Mouse (Mus musculus): ENCODE measurements around the gene Arhgap10.
A peak's percentile ranks its signal among the peaks of the same experiment; 100 is the strongest.

Arhgap10 gene

DNA sequence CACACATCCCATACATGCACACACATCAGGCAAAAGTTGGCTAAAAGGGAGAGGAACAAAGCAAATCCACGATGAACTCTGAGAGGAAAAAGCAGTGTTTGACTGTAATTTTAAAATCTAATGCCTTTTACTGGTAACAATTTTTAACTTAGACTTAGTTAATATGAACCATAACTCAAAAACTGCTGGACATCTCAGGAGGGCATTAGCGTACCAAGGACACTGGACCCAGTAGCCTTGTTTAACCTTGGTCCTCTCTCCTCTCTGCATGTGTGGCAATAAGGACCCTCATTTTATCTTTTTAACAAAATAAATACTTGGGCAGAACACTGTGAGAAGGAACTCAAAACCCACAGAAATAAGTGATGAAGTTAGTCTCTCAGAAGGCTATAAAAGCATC is 78.1 kb downstream of the Arhgap10 start:
- no peak for DNase-seq

DNA sequence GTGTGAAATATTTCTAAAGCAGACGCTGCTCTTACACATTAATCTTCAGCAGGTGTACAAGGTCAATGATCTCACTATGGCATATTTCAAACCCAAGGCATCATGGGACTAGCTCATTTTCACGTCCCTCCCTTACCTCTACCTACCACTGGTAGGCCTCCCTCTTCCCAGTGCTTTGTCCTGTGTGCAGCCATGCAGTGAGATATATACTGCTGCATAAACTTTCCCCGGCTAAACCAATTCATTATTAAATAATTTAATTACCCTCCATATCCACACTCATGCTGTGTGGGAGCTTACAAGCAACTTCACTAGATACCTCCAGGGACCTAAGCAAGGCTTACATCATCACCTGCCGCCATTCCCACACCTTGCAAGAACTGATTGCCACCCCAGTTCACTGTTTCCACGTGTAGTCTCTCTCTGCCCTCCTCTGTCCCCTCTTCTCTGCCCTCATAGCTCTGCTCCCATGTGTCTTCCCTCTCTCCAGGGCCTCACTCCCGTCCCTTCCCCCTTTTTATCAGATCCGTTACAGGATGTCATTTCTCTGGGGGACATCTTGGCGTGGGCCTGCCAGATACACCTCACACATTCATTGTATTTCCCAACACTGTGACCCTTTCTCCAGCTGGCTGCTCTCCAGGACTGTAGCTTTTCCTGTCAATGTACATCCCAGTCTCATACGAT is 79.8 kb downstream of the Arhgap10 start:
- DNase-seq: no peak

DNA sequence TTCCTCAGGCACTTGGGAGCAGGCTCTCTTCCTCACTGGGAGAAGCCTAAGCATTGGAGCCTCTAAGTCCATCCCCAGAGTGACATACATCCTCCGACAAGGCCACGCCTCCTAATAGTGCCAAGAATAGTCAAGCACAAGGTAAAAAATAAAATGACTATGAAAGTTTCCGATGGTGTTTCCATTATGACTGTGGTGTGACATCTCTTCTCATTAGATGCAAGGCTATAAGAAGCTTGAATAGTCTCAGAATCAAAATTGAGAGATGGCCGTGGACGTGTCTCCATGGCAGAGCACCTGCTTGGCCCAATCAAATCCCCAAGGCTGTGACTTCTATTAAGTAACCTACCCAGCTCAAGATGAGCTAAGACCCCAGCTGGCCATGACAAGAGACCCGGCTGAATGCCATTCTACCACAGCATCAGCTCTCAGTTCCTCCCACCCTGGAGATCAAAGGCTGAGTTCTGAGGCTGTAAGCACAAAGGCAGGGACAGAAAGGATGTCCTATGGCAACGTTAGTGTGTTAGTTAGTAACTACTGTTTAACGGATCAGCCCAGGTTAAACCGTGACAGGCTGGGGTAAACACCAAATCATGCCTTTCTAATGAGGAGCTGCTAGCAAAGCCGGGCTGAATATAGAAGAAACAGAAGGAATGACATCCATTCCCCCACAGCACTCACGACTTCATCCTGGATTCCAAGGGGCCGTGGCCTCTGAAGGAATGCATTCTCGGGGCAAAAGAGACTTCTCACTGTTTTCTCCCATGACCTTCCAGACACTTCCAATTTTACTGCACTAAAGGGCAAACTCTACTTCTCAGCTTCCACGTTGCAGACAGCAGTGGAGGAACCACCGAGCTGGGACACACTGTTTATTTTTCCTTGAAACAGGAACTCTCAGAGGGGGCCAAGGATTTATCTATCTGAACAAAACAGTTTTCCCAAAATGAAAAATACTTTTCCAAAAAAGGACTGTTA is 81.5 kb downstream of the Arhgap10 start:
- DNase-seq: no peak

DNA sequence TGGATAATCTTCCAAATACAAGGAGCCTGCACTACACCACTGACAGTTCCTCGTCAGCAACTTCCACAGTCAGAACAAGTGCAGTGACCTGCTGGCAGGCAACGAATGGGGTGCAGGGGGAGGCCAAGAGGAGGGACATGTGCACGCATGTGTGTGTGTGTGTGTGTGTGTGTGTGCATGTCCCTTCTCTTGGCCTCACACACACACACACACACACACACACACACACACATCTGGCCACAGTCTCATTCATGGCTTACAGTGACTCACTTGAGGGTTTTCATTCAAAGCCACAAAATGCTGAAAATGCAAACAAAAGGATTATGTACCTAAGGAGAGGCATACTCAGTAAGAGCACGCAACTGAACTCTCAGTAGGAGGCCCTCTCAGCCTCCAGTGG is 84.5 kb downstream of the Arhgap10 start:
- no peak for DNase-seq

DNA sequence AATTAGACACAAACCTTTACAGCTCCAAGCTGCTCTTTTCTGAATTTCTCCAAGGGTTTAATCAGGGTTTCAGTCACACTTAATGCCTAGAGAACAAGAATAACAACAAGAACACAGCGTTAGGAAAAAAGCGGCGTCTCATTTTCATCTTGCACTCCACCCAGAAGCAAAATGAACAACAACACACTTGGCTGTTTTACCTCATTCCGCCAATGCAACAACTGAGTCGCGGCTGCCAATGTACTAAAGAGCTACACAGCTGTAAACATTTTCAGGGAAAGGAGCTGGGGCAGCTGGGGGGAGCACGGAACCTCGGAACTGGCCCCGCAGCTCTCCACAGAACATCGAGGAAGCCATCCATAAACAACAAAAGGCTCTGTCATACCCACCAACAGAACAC is 85.0 kb downstream of the Arhgap10 start:
- no peak for DNase-seq

DNA sequence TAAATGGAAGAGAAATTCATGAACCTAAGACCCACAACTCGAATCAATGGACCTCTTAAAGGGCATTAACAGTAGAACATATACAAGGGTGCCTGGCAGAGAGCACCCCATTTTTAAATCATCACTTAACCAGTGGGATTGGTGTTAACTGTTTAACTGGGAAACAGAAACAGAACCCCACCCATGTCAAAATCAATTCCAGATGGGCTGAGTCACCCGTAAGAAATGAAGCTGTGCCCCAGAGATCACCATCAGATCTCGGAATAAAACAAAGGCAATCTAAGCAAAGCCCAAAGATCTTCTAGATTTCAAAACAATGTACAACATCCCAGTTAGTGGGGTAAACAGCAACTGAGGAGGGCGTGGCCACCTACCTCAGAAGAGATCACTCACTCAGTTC is 89.3 kb downstream of the Arhgap10 start:
- no peak for DNase-seq

DNA sequence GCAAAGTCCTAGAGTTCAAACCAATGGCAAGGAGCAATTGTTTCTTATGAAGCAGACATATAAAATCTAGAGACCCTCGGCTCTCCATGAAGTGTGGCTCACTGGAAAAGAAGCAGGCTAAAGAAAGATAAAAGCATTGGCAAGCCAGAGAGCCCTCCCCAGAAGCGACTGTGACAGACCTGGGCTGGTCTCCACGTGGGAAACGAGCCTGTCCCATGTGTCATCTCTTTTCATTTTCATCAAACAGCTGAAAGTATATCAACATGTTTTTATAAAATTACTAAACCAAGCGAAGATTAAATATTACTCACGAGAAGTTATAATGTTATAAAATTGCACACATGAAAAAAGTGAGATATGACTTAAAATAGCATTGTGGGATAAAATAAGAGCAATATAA is 89.7 kb downstream of the Arhgap10 start:
- DNase-seq: no peak

DNA sequence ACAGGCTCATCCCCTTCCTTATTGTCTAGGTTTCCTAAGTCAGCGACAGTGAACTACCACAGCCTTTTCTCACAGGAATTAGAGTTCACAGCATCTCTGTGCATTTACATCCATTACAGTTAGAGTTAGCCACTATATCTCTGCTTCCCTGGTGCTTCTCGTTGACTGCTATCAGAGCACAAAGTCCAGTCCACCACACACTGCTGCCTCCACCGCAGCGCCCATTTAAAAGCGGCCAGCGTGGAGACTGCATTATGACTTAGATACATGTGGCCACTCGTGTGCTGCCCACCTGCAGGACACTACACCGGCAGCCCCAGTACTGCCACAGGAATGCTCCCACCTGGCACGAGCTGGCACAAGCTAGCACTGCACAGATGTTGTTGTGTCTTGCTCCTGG is 90.3 kb downstream of the Arhgap10 start:
- DNase-seq: no peak

DNA sequence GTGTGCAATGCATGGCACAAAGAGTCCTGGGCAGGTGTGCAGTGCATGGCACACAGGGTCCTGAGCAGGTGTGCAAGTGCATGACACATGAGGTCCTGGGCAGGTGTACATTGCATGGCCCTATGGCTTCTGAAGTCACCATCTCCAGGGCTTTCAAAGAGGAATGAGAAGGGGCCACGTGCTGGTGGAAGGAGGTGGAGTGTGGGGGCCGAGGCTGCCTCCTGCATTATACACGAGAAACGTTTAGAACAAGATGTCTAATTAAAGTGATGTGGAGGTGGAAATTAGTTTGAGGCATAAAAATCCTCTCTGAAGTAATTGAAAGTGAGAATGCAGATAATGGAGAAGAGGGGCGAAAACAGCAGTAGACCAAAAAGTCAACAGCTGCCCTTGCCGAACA is 93.9 kb downstream of the Arhgap10 start:
- peak; percentile 16 for DNase-seq

DNA sequence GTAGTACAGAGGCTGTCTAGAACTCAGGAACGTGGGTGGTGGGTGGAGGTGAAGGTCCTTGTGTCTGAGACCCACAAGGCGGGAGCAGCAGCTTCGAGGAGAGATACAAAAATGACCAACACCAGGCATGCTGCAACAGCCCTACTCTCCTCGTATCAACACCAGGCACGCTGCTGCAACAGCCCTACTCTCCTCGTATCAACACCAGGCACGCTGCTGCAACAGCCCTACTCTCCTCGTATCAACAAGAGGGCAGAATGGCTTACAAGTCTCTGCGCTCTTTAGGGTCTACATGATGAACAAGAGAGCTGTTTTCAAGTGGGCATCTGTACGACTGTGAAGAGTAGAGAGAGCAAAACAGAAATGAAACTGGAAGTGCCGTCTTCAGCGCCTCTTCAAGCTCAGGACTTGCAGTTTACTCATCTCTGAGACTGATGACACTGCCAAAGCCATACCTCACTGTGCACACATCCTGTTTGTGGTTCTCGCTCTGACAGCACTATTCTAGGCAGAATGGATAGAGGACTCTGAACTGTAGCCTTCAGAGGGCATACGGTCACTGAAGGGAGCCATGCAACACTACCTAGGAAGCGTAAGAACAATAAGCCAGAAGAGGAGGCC is 95.0 kb downstream of the Arhgap10 start:
- DNase-seq: peak; percentile 62

DNA sequence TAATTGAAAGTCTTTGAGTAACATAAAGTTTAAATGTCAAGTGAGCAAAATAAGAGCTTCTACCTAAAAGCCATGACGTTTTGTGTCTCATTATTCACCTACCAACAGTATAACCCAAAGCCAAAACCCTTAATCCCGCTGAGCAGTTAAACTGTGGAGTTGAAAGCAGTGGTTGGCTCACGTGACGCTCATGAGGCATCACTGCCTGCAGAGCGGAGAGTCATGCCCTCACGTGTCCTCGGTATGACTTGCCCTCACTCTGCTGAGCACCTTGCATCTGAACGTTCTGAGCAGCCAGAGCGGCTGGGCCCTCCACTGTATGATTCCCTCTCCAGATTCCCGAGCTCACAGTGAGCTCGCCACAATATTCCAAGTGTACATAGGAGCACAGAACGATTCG is 96.2 kb downstream of the Arhgap10 start:
- DNase-seq: no peak

DNA sequence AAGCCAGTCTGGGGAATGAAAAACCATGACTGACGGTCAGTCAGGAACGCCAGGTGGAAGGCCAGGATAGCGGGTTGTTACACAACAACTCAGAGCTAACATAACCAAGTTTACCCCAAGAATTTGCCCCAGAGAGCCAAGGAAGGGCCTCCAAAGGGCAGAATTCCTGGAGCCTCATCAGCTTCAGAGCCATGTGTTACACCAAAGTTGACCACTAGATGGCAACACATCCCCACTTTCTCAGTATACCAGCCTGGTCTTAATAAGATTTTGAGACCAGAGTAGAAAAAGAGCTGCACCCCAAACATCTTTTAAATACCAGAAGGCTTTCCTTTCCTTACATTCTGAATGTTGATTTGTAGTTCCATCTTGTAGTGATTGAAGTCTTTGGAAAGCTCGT is 98.0 kb downstream of the Arhgap10 start:
- DNase-seq: peak; percentile 68

DNA sequence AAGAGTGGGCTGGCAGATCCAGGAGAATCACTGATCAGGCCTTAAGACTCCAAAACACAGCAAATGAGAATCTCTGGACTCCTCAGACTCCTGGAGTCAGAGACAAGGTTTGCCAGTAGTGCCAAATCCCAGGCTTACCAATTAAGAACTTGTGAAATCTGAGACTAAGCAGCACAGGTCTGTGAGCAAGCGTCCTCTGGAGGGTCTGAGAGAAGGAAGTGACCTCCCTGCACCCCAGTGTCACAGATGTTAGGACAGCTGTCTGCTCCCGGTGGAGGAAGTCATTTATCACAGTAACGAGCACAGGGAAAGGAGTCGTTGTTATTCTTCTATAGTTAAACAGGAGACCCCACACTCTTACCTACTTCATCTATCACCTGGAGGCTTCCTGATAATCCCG is 101.0 kb downstream of the Arhgap10 start:
- no peak for DNase-seq

DNA sequence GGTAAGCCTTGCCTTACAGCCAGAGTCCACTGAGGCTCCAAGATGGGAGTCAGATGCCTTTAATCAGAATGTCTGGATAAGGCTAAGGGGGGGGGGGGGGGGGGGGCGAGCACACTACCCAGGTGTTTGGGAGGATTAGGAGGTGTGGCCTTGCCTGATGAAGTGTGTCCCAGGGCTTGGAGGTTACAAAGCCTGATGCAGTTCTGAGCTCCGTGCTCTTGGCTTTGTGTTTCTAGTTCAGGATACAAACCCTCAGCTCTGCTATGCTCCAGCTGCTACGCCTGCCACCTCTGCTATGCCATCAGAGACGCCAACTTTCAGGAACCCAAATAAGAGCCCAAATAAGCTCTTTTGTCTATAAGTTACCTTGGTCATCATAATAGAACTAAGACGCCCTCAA is 101.7 kb downstream of the Arhgap10 start:
- no peak for DNase-seq

DNA sequence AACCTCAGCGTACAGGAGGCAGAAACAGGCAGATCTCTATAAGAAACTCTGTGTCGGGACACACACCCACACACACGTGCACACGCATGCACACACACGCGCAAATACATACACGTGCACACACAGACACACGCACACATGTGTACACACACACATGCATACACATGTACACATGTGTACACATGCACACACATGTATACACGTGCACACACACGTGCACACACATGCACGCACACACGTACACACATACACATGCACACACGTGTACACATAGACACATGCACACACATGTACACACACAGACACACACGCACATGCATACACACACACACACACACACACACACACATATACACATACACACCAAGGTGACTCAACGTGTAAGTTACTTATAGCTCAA is 106.5 kb downstream of the Arhgap10 start:
- no peak for DNase-seq

DNA sequence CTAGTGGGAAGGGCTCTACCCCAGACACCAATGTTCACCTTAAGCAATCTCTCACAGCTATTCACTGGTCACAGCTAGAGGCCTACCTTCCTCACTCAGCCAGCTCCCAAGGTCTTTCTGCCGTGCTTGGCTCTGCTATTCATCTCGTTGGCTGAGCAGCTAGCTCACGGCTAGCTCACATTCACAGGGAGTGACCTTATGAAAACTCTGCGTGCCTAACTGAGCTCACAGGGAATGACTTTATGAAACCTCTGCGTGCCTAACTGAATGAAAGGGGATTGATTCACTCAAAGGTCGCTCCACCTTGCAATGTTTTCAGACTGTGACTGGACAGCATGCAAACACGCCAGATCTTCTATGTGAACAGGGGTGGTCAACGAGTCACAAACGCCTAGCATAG is 107.4 kb downstream of the Arhgap10 start:
- no peak for DNase-seq

DNA sequence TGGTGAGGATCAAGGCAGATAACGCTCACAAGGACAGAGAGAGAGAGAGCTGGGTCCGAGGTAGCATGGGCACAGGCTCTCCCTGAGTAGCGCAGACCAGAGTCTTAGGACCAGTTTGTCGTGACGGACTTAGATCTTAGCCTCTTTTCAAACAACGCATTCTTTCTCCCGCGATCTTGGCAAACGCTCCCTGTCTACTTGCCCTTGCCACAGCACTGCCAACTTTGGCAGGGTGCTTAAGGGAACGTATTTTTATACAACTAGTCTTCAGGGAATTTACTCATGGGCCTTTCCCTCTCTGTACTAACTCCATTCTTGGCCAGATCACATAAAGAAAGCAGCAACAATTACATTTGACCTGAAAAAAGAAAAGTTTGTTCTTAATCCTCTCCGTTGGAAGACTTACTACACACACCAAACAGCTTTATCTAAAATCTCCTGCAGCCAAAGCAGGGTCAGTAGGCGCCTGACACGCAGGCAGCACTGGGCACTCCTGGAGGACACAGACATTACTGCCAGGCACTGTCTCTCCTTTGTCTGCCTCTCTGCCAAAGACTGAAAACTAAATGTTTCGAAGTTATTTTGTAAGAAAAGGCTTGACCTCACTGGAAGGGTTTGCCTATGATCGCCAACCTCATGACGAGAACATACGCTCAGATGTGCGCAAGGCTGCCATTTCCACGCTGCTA is 109.1 kb downstream of the Arhgap10 start:
- no peak for DNase-seq

DNA sequence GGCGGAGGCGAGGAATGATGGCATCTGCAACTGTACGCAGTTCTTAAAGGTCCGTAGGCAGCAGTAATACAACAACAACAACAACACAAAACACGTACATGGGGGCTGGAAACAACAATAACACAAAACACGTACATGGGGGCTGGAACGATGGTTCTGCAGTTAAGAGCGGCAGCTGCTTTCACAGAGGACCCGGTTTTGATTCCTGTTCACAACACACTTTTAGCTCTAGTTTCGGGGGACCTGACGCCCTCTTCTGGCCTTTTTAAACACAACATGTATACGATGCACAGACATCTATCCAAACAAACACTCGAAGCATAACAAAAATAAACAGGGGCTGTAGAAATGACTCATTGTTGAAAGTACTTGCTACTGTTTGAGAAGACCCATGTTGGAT is 110.9 kb downstream of the Arhgap10 start:
- DNase-seq: no peak

DNA sequence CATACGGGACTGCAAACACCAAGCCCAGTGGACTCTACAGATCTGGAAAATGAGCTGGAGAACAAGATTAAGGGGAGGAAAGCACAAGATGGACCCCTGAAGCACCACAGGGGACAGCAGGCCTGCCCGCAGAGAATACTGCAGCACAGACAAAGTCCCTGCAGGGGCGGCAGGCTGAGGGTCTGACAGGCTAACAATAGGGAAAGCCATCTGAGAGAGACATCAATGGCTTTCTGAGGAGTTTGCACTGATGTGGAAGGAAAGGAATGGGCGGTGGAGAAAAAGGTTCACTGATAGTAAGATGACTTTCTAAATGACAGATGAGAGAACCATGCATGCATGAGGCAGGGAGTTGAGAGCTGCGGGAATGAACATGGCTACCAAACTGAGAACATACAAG is 111.3 kb downstream of the Arhgap10 start:
- no peak for DNase-seq

DNA sequence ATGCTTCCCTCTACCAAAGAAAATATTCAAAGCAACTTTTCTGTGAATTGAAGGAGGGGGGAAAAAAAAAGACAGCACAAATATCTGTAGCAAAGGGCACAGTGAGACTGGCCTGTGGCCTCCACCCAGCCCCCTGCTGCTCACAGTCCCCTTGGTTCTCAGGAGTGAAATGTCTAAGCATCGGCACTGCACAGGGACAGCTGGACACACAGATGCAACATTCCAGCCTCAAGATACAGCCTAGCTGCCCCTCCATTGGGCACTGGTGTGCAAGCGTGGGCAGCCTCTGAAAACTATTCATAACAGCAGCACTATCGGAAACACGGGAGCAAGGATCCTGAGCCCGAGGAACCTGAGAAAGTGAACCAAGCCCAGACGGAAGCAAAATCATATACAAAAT is 113.7 kb downstream of the Arhgap10 start:
- DNase-seq: no peak

DNA sequence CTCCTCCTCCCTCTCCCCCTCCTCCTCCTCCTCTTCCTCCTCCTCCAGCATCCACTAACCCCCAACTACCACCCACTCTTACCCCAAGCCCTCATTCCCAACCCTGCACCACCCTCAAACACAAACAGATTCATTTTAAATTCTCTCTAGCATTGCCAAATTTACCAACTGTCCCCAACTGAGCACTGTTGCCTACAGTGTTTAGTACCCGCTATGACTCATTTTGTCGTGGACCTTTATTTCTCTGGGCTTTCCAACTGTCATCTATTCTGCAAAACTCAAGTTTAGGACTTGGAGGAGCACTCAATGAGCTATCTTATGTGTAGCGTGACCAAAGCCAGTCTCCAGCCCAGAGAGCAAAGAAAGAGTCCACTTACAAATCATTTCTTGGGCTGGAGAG is 115.8 kb downstream of the Arhgap10 start:
- DNase-seq: no peak

DNA sequence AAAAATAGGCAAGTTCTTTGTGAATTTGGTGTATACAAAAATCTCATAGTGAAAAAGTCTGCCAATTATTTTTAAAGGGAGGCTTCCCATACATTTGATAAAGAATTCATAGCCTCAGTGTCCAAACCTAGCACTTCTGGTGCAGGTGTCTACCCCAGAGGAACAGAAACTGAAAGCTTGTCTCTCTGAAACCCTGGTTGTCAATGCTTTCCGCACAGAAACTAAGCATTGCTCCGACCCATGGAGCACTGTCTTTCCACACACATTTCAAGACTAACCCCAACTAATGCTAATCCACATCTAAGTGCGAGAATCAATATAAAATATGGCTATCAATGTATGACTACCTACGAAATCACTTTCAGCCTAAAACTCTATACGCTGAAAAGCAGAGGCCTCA is 116.6 kb downstream of the Arhgap10 start:
- no peak for DNase-seq

DNA sequence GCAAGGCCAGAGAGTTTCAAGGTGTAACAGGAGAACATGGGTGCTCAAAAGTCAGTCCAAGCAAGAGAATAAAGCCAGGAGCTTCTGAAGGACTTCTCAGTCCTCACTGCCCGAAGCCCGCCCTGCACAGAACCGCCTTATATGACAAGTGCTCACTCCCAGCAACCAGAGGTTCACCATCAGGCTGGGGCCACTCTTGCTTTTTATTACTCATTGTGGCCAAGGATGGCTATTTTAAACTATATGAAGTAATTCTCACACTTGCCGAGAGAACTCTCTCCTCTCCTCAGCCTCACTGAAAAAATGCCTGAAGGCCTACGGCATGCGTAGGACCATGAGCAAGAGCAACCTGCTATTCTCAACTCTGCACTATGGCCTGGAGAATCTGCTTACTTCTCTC is 133.7 kb downstream of the Arhgap10 start:
- no peak for DNase-seq
